Mouse (Mus musculus) embryonic fibroblast, embryonic 13.5 days (primary cell): ENCODE results near the gene Adam19.

Source experiments
- CTCF ChIP-seq: IDR thresholded peaks from 2 replicates; pipeline ENCODE4 v1.5.1; 2011; ENCODE audit warnings: mild to moderate bottlenecking, control low read depth, low read length, moderate library complexity, borderline replicate concordance; ENCODE audit not compliant: insufficient read depth
- POLR2A ChIP-seq: IDR thresholded peaks from 2 replicates; pipeline ENCODE4 v1.6.1; 2011; ENCODE audit warnings: low read depth, mild to moderate bottlenecking, control low read depth, low read length, moderate library complexity

- TF ChIP-seq CTCF (no peak), POLR2A (no peak)
Observed at GRCm38 (mm10) chr11:46086446-46086845, 30.7 kb downstream of the Adam19 start.
